Mouse (Mus musculus) midbrain, embryonic 12.5 days (tissue): ENCODE data around the gene Phactr3. TPM values are rescaled to one million over a fixed set of nuclear protein-coding genes. Genes with fewer than 3 reads are reported as not detected.
A peak's percentile ranks its signal among the peaks of the same experiment; 100 is the strongest.

Experiments
- ATAC-seq: fragments of 200-750 bp; cut with Nextera tagmentation; 2 replicates; pipeline ENCODE4 v1.8.0; 2017; ENCODE audit warnings: low read depth, moderate TSS enrichment, moderate library complexity; ENCODE audit not compliant: low FRiP score
- H3K27ac ChIP-seq: fragments of 300-500 bp; sonication (generic); replicated peaks from 2 replicates; pipeline ENCODE4 v1.5.1; 2016; ENCODE audit warnings: mild to moderate bottlenecking
- H3K27me3 ChIP-seq: fragments of 300-500 bp; sonication (generic); 2 replicates; pipeline ENCODE4 v1.6.1; 2016; ENCODE audit warnings: mild to moderate bottlenecking
- H3K36me3 ChIP-seq: fragments of 300-500 bp; sonication (generic); 2 replicates; pipeline ENCODE4 v1.6.1; 2016
- H3K4me1 ChIP-seq: fragments of 300-500 bp; sonication (generic); 2 replicates; pipeline ENCODE4 v1.6.1; 2016
- H3K4me2 ChIP-seq: fragments of 300-500 bp; sonication (generic); replicated peaks from 2 replicates; pipeline ENCODE4 v1.6.1; 2016; ENCODE audit warnings: mild to moderate bottlenecking, moderate library complexity
- H3K4me3 ChIP-seq: fragments of 300-500 bp; sonication (generic); 2 replicates; pipeline ENCODE4 v1.5.1; 2016; ENCODE audit warnings: mild to moderate bottlenecking
- H3K9ac ChIP-seq: fragments of 300-500 bp; sonication (generic); replicated peaks from 2 replicates; pipeline ENCODE4 v1.6.1; 2016; ENCODE audit warnings: mild to moderate bottlenecking, moderate library complexity
- H3K9me3 ChIP-seq: fragments of 300-500 bp; sonication (generic); 2 replicates; pipeline ENCODE4 v1.6.1; 2016; ENCODE audit warnings: mild to moderate bottlenecking
- WGBS: fragments of 180-500 bp; shearing (Covaris S2); methylation state at CpG from one replicate; pipeline ENCODE4 v1.1.7; 2016; 5-methylcytosine and 5-hydroxymethylcytosine counted together
- polyA plus RNA-seq: library from polyadenylated mRNA; unstranded; fragments of >200 nt; fragmentation: Nextera tagmentation; extraction: Ambion mirVana; gene quantifications from 2 replicates; pipeline ENCODE4 v1.2.1, GENCODE M21; 2016

The Phactr3 gene
- polyA plus RNA-seq, 1 experiment from 2014 or later = 19.1 TPM

DNA sequence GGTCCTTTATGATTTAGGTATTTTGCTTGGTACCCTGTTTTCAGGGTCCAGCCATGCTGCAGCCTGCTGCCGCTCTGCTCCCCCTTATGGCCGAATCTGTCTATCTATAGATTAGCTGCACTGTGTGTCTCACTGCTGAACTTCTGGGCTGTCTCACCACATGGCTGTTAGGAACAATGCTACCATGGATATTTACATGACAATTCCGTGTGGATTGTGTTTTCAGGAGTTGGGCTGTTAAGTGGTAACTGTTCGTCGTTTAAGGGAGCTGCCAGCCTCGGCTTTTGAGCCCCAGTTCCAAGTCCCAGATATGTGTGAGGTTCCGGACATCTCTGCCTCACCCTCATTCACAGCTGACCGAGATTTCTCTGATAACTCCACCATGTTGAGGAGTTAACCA lies 122.1 kb downstream of the Phactr3 start:
- no peak overlapping the region for H3K9ac ChIP-seq
- no peak overlapping the region for H3K4me3 ChIP-seq
- H3K36me3 ChIP-seq = no peaks in the 10 kb centered on the region
- no peak overlapping the region for H3K4me2 ChIP-seq
- ATAC-seq = no peak
- peaks cover 5% of the 10 kb centered on the region; the same call in 1 of the 2 replicates for H3K4me1 ChIP-seq
- 73% methylated on average over 8 of the region's 8 CpGs for WGBS
- no peaks in the 10 kb centered on the region for H3K27me3 ChIP-seq
- 0 out of 2 replicates have a peak overlapping the region, but pooled peaks have one; percentile 3 for H3K27ac ChIP-seq
- no peaks in the 10 kb centered on the region for H3K9me3 ChIP-seq

DNA sequence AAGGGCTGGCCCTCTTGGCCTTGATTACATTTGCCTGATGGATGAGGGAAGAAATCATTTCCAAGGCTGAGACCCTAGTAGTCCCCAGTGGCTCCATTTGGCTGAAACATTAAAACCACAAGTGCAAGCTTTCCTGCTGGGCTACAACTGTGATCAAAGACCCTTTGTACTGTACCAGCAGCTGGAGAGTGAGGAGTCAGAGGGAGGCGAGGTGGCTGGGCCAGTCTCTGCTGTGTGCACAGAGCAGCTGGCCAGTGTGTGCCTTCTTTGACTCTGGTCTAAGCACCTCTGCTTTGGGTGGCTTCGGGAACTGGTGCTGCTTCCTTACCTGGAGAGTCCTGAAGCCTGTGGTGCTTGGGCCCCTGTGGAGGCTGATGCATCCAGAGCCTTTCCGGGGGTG lies 122.6 kb downstream of the Phactr3 start:
- Histone ChIP-seq H3K36me3 (no peaks in the 10 kb centered on the region), H3K4me1 (peaks cover 5% of the 10 kb centered on the region; the same call in 1 of the 2 replicates), H3K27me3 (no peaks in the 10 kb centered on the region), H3K27ac (0 out of 2 replicates have a peak overlapping the region, but pooled peaks have one; percentile 3), H3K9ac (no peak overlapping the region), H3K4me3 (no peak overlapping the region), H3K9me3 (no peaks in the 10 kb centered on the region), H3K4me2 (no peak overlapping the region)
- WGBS = 63% methylated on average over 3 of the region's 3 CpGs
- peak; percentile 45; the same call in 1 of the 2 replicates for ATAC-seq

DNA sequence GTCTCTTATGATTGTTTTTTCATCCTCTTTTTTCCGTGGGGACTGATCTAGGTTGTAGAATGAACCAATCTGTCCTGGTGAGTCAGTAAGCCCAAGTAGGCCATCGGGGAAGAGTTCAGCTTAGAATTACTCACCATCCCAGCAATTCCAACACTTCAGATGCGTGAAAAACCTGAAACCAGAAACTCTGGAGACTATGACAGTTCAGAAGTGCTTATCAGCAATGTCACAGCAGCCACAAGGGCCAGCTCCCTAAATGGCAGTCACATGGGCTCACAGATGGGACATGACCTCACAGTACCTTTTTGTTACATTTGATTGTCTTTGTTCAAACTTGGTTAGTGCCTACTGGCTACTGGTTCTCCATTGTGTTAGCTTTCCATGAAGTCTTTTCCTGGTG lies 124.2 kb downstream of the Phactr3 start:
- no peak for ATAC-seq
- H3K9me3 ChIP-seq = no peaks in the 10 kb centered on the region
- H3K4me1 ChIP-seq = peaks cover 5% of the 10 kb centered on the region; the same call in 1 of the 2 replicates
- H3K27ac ChIP-seq = no peak overlapping the region
- no peaks in the 10 kb centered on the region for H3K27me3 ChIP-seq
- 86% methylated on average over 3 of the region's 3 CpGs for WGBS
- H3K36me3 ChIP-seq = no peaks in the 10 kb centered on the region
- H3K9ac ChIP-seq = no peak overlapping the region
- no peak overlapping the region for H3K4me2 ChIP-seq
- H3K4me3 ChIP-seq = no peak overlapping the region

DNA sequence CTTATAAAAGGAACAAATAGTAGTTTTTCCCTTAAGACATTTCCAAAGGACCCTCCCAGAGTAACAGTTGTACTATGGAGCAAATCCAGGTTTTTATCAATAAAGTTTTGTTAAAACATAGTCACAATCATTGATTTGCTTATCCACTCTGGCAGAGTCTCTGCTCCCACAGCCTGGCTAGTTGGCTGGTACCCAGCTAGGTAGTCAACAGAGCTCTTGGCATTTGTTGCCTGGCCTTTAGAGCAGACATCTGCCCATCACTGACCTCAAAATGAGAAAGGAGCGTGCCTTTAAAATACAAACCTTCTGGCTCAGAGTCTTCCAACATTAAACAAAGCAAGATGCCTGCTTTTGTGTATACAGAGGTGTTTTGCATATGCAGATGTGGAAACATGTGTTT lies 126.1 kb downstream of the Phactr3 start:
- Histone ChIP-seq H3K9me3 (no peaks in the 10 kb centered on the region), H3K36me3 (no peaks in the 10 kb centered on the region), H3K27ac (no peak overlapping the region), H3K27me3 (no peaks in the 10 kb centered on the region), H3K4me1 (peaks cover 5% of the 10 kb centered on the region; the same call in 1 of the 2 replicates), H3K4me3 (no peak overlapping the region), H3K9ac (no peak overlapping the region), H3K4me2 (no peak overlapping the region)
- ATAC-seq = no peak
- 81% methylated on average over 1 of the region's 1 CpGs for WGBS

DNA sequence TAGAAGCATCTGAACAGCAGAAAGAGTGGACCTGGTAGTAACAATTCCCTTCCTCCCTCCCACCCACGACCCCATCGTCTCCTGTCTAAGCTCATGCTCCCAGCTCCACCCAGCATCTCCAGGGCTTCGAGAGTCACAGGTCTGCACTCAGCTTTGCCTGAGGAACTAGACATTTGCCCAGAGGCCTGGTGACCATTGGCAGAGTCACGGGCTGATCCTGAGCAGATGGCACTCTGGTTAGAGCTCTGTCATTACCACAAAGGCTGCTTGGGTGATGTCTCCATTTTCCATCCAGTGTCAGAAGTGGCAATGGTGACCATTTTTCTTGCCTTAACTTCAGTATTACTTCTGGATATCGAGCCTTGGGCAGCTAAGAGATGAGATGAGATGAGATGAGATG lies 127.1 kb downstream of the Phactr3 start:
- H3K9me3 ChIP-seq = no peaks in the 10 kb centered on the region
- no peaks in the 10 kb centered on the region for H3K27me3 ChIP-seq
- no peak overlapping the region for H3K27ac ChIP-seq
- ATAC-seq = no peak
- no peaks in the 10 kb centered on the region for H3K36me3 ChIP-seq
- no peak overlapping the region for H3K4me3 ChIP-seq
- WGBS = 85% methylated on average over 5 of the region's 5 CpGs
- no peak overlapping the region for H3K4me2 ChIP-seq
- H3K4me1 ChIP-seq = peaks cover 5% of the 10 kb centered on the region; the same call in 1 of the 2 replicates
- H3K9ac ChIP-seq = no peak overlapping the region

DNA sequence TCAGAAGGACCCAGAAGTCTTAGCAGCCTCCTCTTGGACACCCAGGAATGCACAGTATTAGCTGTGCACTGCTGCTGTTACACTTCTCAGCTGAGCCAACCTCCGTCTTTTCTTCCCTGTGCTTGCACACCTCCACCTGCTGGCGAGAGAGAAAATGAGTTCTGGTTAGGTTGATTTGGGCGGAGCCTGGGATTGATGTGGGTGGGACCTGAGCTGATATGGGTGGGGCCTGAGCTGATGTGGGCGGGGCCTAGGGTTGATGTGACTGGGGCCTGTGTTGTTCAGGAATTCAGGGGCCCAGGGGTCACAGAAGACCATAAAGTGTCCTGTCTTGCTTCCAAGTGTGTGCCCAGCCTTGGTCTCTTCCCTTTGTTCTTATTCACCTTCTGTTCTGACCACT lies 128.0 kb downstream of the Phactr3 start:
- Histone ChIP-seq H3K9ac (no peak overlapping the region), H3K4me3 (no peak overlapping the region), H3K27me3 (no peaks in the 10 kb centered on the region), H3K4me2 (no peak overlapping the region), H3K27ac (no peak overlapping the region), H3K36me3 (no peaks in the 10 kb centered on the region), H3K4me1 (no peaks in the 10 kb centered on the region), H3K9me3 (no peaks in the 10 kb centered on the region)
- WGBS = 52% methylated on average over 4 of the region's 4 CpGs
- ATAC-seq = no peak

DNA sequence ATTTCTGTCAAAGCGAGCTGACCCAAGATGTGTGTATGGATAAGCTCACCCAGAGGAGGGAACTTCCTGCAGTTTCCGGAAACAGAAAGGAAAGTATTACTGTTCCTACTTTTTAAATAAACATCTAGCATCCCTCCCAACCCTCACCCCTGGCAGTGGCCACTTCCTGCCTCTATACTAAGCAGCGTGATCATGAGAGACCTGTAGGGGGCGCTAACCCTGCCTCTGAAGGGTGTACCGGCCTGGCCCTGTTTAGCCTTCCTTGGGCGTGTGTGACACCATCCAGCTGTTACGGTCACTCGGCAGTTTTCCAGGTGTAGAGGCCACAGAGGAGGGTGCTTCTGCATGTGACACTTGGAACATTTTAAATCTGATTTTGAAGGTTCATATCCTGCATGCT lies 128.5 kb downstream of the Phactr3 start:
- H3K9ac ChIP-seq = no peak overlapping the region
- no peak overlapping the region for H3K4me3 ChIP-seq
- WGBS = 70% methylated on average over 8 of the region's 8 CpGs
- no peak for ATAC-seq
- no peaks in the 10 kb centered on the region for H3K9me3 ChIP-seq
- H3K36me3 ChIP-seq = no peaks in the 10 kb centered on the region
- no peaks in the 10 kb centered on the region for H3K27me3 ChIP-seq
- H3K27ac ChIP-seq = no peak overlapping the region
- H3K4me2 ChIP-seq = no peak overlapping the region
- H3K4me1 ChIP-seq = no peaks in the 10 kb centered on the region

DNA sequence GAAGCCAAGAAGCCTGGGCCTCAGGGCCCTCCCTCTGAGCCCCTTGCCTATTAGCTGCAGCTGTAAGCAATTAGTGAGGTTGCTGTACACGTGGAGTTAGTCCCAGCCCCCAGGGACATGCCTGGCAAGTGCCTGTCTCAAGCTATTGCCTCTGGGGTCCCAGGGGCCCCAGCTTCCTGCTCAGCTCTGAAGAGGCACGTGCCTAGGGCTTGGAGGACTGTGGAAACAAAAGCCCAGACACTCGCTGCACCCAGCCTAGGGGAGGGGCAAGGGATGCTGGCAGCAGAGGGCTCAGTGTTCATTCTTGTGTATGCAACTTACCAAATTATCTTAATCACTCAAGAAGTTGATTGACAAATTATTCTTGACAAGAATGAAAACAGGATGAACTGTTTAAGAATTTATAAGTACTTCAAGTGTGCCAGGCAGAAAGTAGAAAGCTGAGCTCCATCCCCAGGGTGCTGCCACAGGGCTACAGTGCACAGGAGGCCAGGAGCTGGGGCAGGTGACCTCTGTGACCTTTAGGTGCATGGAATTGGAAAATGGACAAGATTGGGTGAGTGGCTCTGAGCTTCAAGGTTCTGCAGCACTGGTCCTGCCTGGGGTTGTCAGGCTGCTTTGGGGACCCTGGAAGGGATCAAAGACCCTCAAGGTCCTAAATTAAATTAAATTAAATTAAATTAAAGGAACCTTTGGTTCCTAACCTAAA lies 138.5 kb downstream of the Phactr3 start:
- Histone ChIP-seq H3K9me3 (no peaks in the 10 kb centered on the region), H3K4me1 (peaks cover 15% of the 10 kb centered on the region), H3K9ac (no peak overlapping the region), H3K36me3 (no peaks in the 10 kb centered on the region), H3K27me3 (peaks cover 21% of the 10 kb centered on the region), H3K4me2 (no peak overlapping the region), H3K4me3 (no peak overlapping the region), H3K27ac (no peak overlapping the region)
- peak; percentile 88 for ATAC-seq
- 2% methylated on average over 3 of the region's 3 CpGs for WGBS

DNA sequence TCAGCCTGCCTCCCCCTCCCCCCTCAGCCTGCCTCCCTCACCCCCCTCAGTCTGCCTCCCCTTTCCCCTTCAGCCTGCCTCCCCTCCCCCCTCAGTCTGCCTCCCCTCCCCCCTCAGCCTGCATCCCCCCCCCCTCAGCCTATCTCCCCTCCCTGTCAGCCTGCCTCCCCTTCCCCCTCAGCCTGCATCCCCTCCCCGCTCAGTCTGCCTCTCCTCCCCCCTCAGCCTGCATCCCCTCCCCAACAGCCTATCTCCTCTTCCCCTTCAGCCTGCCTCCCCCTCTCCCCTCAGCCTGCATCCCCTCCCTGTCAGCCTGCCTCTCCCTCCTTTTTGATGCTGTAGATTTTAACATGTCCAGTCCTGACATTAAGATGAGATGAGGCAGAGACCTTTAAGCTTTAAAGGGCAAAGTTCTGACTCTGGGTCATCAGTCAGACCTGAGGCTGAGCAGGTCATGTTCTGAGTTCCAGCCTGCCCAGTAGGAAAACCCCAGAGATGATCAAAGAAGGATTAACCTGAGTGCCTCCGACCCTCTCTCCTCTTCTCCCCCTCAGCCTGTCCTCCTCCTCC lies 139.3 kb downstream of the Phactr3 start:
- peaks cover 15% of the 10 kb centered on the region for H3K4me1 ChIP-seq
- H3K9me3 ChIP-seq = no peaks in the 10 kb centered on the region
- H3K4me2 ChIP-seq = no peak overlapping the region
- H3K9ac ChIP-seq = no peak overlapping the region
- ATAC-seq = no peak
- WGBS = 0% methylated on average over 1 of the region's 2 CpGs
- peaks cover 19% of the 10 kb centered on the region for H3K27me3 ChIP-seq
- H3K27ac ChIP-seq = no peak overlapping the region
- H3K4me3 ChIP-seq = no peak overlapping the region
- no peaks in the 10 kb centered on the region for H3K36me3 ChIP-seq

DNA sequence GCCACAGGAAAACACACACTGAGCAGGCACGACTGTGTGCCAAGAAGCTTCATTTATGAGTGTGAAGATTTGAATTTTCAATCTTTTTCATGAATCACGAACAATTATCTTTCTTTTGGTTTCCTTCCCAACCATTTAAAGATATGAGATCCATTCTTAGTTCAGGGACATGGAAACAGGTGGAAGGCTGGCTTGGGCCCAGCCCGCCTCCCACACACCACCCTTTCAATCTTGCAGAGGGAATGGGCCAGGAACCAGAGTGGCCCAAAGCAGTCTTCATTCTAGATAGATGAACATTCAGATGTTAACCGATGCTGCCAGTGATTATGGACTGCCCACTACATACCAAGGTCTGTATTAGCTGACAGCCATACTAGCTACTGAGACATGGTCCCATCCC lies 144.3 kb downstream of the Phactr3 start:
- WGBS = 88% methylated on average over 4 of the region's 4 CpGs
- H3K4me2 ChIP-seq = no peak overlapping the region
- no peak for ATAC-seq
- H3K27ac ChIP-seq = no peak overlapping the region
- peaks cover 11% of the 10 kb centered on the region; the same call in 1 of the 2 replicates for H3K27me3 ChIP-seq
- H3K4me1 ChIP-seq = peaks cover 5% of the 10 kb centered on the region
- no peaks in the 10 kb centered on the region for H3K36me3 ChIP-seq
- no peaks in the 10 kb centered on the region for H3K9me3 ChIP-seq
- no peak overlapping the region for H3K9ac ChIP-seq
- no peak overlapping the region for H3K4me3 ChIP-seq

DNA sequence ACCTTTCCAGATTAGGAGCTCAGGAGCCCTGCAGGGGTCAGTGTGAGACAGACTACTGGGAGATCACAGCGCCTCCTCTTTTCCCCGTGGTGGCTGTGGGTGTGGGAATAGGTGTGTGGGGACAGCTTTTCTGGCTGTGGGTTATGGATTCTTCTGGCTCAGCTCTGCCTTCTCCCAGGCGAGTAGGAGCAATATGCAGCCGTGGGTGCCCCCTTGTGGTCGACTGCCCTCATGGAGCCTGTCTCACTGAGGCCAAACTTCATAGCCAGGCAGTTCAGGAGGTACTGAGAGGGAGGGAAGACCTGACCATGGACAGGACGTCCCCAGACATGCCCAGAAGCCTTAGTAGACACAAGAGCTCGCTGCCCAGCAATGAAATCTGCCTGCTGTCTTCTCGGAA lies 145.6 kb downstream of the Phactr3 start:
- peak; percentile 74 for ATAC-seq
- H3K4me2 ChIP-seq = no peak overlapping the region
- H3K36me3 ChIP-seq = no peaks in the 10 kb centered on the region
- no peak overlapping the region for H3K4me3 ChIP-seq
- no peaks in the 10 kb centered on the region for H3K9me3 ChIP-seq
- no peak overlapping the region for H3K27ac ChIP-seq
- no peak overlapping the region for H3K9ac ChIP-seq
- H3K27me3 ChIP-seq = peaks cover 7% of the 10 kb centered on the region; the same call in 1 of the 2 replicates
- peaks cover 5% of the 10 kb centered on the region for H3K4me1 ChIP-seq
- 6% methylated on average over 8 of the region's 8 CpGs for WGBS

DNA sequence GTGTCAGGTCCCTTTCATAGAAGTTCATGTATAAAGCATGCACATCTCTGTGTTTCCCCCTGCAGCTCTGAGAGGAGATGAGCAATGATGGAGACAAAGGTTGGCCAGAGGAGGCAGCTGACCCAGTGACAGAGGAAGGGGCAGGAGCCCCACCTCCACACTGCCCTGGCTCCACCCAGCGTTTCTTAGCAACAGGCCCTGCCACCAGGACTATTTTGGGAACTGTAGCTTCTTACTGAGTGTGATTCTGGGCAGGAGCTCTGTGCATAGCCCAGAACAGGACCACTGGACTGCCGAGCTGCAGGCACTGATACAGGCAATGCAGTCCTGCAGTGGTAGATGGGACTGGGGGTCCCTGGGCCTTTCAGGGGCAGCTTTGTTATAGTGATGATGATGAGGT lies 146.7 kb downstream of the Phactr3 start:
- no peak for ATAC-seq
- peaks cover 5% of the 10 kb centered on the region for H3K4me1 ChIP-seq

More for the DNA sequence above, 146.7 kb downstream of the Phactr3 start:
- H3K27me3 ChIP-seq = no peaks in the 10 kb centered on the region
- no peaks in the 10 kb centered on the region for H3K36me3 ChIP-seq
- no peak overlapping the region for H3K4me2 ChIP-seq
- 29% methylated on average over 2 of the region's 2 CpGs for WGBS
- H3K4me3 ChIP-seq = no peak overlapping the region
- no peak overlapping the region for H3K27ac ChIP-seq
- no peak overlapping the region for H3K9ac ChIP-seq
- no peaks in the 10 kb centered on the region for H3K9me3 ChIP-seq
